Comparison of ENCODE assay signal across 10 mouse cellular contexts in genomic region chr10:64087521-64087920, GRCm38 (mm10). TPM values are rescaled to one million over a fixed set of nuclear protein-coding genes. Genes with fewer than 3 reads are reported as not detected.
A peak's percentile ranks its signal among the peaks of the same experiment; 100 is the strongest.
DNase-seq lines count a peak whose midpoint lies in the region; ATAC-seq and TF ChIP-seq lines count a peak whose summit lies in the region.
"Had no signal": no experiment of that assay in that cellular context is flagged by ENCODE, and none has a peak within 500 bp of the region (broad histone marks: within the 10 kb centered on the region; RNA-seq: fewer than 3 reads in every experiment).

No protein-coding gene starts in this region.

- no peaks in the 10 kb centered on the region for H3K36me3 ChIP-seq in heart, embryonic 12.5 days
- H3K36me3 ChIP-seq in forebrain, embryonic 14.5 days (ENCODE audit: control insufficient read depth, insufficient read depth, low read length) = no peaks in the 10 kb centered on the region
- H3K36me3 ChIP-seq in liver, postnatal 0 days (replicated peaks; ENCODE audit: insufficient read depth, low read length) = no peaks in the 10 kb centered on the region

- no peak for TF ChIP-seq EP300 in liver, postnatal 0 days (IDR thresholded peaks at IDR 0.05; ENCODE audit: low read depth)

- no peak overlapping the region for H3K27ac ChIP-seq in heart, embryonic 12.5 days (ENCODE audit: poor library complexity, severe bottlenecking)
- H3K27ac ChIP-seq in forebrain, embryonic 14.5 days (ENCODE audit: low read depth, low read length) = no peak overlapping the region
- H3K27ac ChIP-seq in liver, postnatal 0 days (ENCODE audit: low read depth) = no peak overlapping the region

- peaks cover 14% of the 10 kb centered on the region for H3K27me3 ChIP-seq in heart, embryonic 12.5 days (replicated peaks)
- 0 out of 2 replicates have a peak, but pooled peaks cover 5% of the 10 kb centered on the region for H3K27me3 ChIP-seq in forebrain, embryonic 14.5 days (replicated peaks; ENCODE audit: control insufficient read depth, insufficient read depth, low read length)
- H3K27me3 ChIP-seq in liver, postnatal 0 days (ENCODE audit: insufficient read depth, low read length) = peaks cover 26% of the 10 kb centered on the region
- H3K27me3 ChIP-seq: CH12.LX had no signal

- peak overlapping the region; percentile 45 for H3K4me3 ChIP-seq in heart, embryonic 12.5 days
- H3K4me3 ChIP-seq in forebrain, embryonic 14.5 days (ENCODE audit: low read depth, low read length) = peak overlapping the region; percentile 43
- H3K4me3 ChIP-seq in liver, postnatal 0 days (ENCODE audit: low read depth, low read length) = no peak overlapping the region

- peak overlapping the region; percentile 60 for H3K9ac ChIP-seq in heart, embryonic 12.5 days
- peak overlapping the region; percentile 61 for H3K9ac ChIP-seq in forebrain, embryonic 14.5 days (ENCODE audit: low read length)
- no peak overlapping the region for H3K9ac ChIP-seq in liver, postnatal 0 days (replicated peaks)

- DNase-seq in heart, postnatal 14 days = no peak
- peak; percentile 62 for DNase-seq in cerebellum, adult 9-10 months
- DNase-seq in forebrain, embryonic 14.5 days (ENCODE audit: low spot score) = peak; percentile 49
- DNase-seq in liver, postnatal 0 days = no peak
- DNase-seq in urinary bladder, postnatal 25 days (ENCODE audit: low spot score) = no peak
- DNase-seq in frontal cortex, adult 2 months (ENCODE audit: extremely low spot score in 1 of 2, low spot score in 1 of 2) = no peak
- DNase-seq in adrenal gland, postnatal 4 days (ENCODE audit: low spot score in 2 of 2) = no peak
- DNase-seq: kidney, adult 2 months had no signal

- peak overlapping the region; percentile 87 for H3K4me2 ChIP-seq in heart, embryonic 12.5 days
- H3K4me2 ChIP-seq in forebrain, embryonic 14.5 days (ENCODE audit: low read length) = peak overlapping the region; percentile 85
- H3K4me2 ChIP-seq in liver, postnatal 0 days (ENCODE audit: low read depth, low read length) = peak overlapping the region; percentile 4; the same call in 1 of the 2 replicates

- TF ChIP-seq CTCF in liver, postnatal 0 days (IDR thresholded peaks at IDR 0.05; ENCODE audit: low read depth) = no peak

- ATAC-seq in heart, embryonic 12.5 days (ENCODE audit: insufficient number of reproducible peaks, low FRiP score) = no peak
- ATAC-seq in forebrain, embryonic 14.5 days = 0 out of 2 replicates have a peak, but pooled peaks have one; percentile 10
- no peak for ATAC-seq in liver, postnatal 0 days

- H3K9me3 ChIP-seq in heart, embryonic 12.5 days (replicated peaks) = no peaks in the 10 kb centered on the region
- H3K9me3 ChIP-seq in forebrain, embryonic 14.5 days (replicated peaks; ENCODE audit: control insufficient read depth, low read length) = no peaks in the 10 kb centered on the region
- no peaks in the 10 kb centered on the region for H3K9me3 ChIP-seq in liver, postnatal 0 days (ENCODE audit: low read length)

- H3K4me1 ChIP-seq in heart, embryonic 12.5 days (replicated peaks) = peaks cover 26% of the 10 kb centered on the region
- peaks cover 6% of the 10 kb centered on the region for H3K4me1 ChIP-seq in forebrain, embryonic 14.5 days (ENCODE audit: control insufficient read depth, insufficient read depth, low read length)
- H3K4me1 ChIP-seq in liver, postnatal 0 days (ENCODE audit: insufficient read depth) = no peaks in the 10 kb centered on the region

- intact Hi-C loops in heart, postnatal 14 days (cut with DNase I) = loop anchor here (10.0 kb wide), 2 partner anchors 187 to 503 kb away; no protein-coding TSS in a partner anchor

- 2% methylated on average over 12 of the region's 12 CpGs for WGBS in heart, embryonic 12.5 days
- WGBS in forebrain, embryonic 14.5 days = under 1% methylated on average over 12 of the region's 12 CpGs
- WGBS in liver, postnatal 0 days (ENCODE audit: insufficient replicate concordance) = 3% methylated on average over 12 of the region's 12 CpGs

RNA-seq across cellular contexts. Expression of gene Lrrtm3, which starts 2.6 kb away (rescaled TPM):
- polyA plus RNA-seq in heart, embryonic 12.5 days (2016; fragmentation: Nextera tagmentation; extraction: Ambion mirVana) = 0.74 and 0.95 TPM in 2 replicates
- total RNA-seq in heart, postnatal 14 days (2021) = under 1 TPM; 0.59 to 0.62 TPM
- polyA plus RNA-seq in forebrain, embryonic 14.5 days (2014; fragmentation: Nextera tagmentation; extraction: Ambion mirVana) = 10.5 and 17.6 TPM in 2 replicates
- 0.05 and 0.07 TPM in 2 replicates for polyA plus RNA-seq in liver, postnatal 0 days (2015; fragmentation: Nextera tagmentation; extraction: Ambion mirVana)
- 36.6 and 39.6 TPM in 2 replicates for polyA plus RNA-seq in frontal cortex, adult 2 months (2012; rRNA removed)
- total RNA-seq in adrenal gland, postnatal 4 days (2021) = under 1 TPM; 0.48 to 0.56 TPM
- total RNA-seq: CH12.LX had no signal
- polyA plus RNA-seq: kidney, adult 2 months had no signal

Comparison
In these comparisons a context has a peak if more than half of its experiments do, and no peak if none do; other contexts are left out.
1. H3K4me2 ChIP-seq: peak in every context shown above with its lines; median percentile 87 in heart, embryonic 12.5 days; 85 in forebrain, embryonic 14.5 days; 4 in liver, postnatal 0 days.
2. DNase-seq: peak in cerebellum, adult 9-10 months (single experiment) and forebrain, embryonic 14.5 days (single experiment); none in heart, postnatal 14 days (0 of 2), liver, postnatal 0 days (single experiment), urinary bladder, postnatal 25 days (single experiment), frontal cortex, adult 2 months (0 of 2) and adrenal gland, postnatal 4 days (0 of 2).